Mouse (Mus musculus) kidney, adult 2 months (tissue): ENCODE measurements around the gene Igf1r.

Source experiments
- CTCF ChIP-seq: fragments of 200-500 bp; conservative IDR thresholded peaks from 2 replicates; pipeline ENCODE4 v1.5.1; 2011; ENCODE audit warnings: low read depth, mild to moderate bottlenecking, control low read depth, low read length, moderate library complexity, mixed read lengths; ENCODE audit not compliant: insufficient read depth, insufficient read length
- POLR2A ChIP-seq: fragments of 200-500 bp; IDR thresholded peaks from one replicate; pipeline ENCODE4 v1.6.1; 2011; ENCODE audit warnings: low read depth, low read length, control low read depth

DNA sequence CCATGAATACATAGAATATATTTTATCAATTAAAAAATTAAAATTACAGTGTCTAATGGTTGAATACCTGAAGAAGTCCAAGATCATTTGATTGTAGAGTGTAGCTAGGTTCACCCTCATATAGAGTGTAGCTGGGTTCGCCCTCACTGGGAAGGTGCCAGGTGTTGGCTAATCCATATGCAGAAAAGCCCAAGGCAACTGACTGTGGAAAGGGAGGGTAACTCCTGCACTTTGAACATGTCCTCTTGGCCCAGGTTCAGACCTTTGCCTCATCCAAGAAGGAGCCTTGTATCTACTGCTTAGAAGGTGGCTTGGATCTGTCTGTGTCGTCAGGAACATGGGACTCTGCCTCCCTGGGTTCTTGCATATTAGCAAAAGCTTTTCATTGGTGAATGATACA, 34.9 kb upstream of the Igf1r start:
- TF ChIP-seq POLR2A (no peak), CTCF (no peak)
